Mouse (Mus musculus): ENCODE results near the gene Ano4. TPM values are rescaled to one million over a fixed set of nuclear protein-coding genes. Genes with fewer than 3 reads are reported as not detected.
"Not testable (repeated sequence)": the region's sequence is repeated elsewhere in the genome, so short reads cannot be mapped to it uniquely, and the experiment has no call there.

Gene Ano4
- polyA plus RNA-seq, 1 experiment from 2014 or later, result 0.64 TPM

- Histone ChIP-seq H3K4me3 (replicated peaks) (no peak overlapping the region), H3K9ac (no peak overlapping the region), H3K9me3 (no peaks in the 10 kb centered on the region), H3K27me3 (replicated peaks) (no peaks in the 10 kb centered on the region), H3K36me3 (no peaks in the 10 kb centered on the region), H3K27ac (no peak overlapping the region), H3K4me1 (no peaks in the 10 kb centered on the region), H3K4me2 (no peak overlapping the region)
- 78% methylated on average over 1 of the region's 1 CpGs for WGBS
- ATAC-seq (ENCODE audit: insufficient read depth, low FRiP score, low read depth), result no peak
These were observed 233.6 kb downstream of the Ano4 start for GRCm38 (mm10) chr10:89110917-89111316.

- no peak for ATAC-seq (ENCODE audit: insufficient read depth, low FRiP score, low read depth)
- Histone ChIP-seq H3K27me3 (replicated peaks) (no peaks in the 10 kb centered on the region), H3K4me3 (replicated peaks) (no peak overlapping the region), H3K27ac (no peak overlapping the region), H3K9ac (no peak overlapping the region), H3K9me3 (no peaks in the 10 kb centered on the region), H3K36me3 (no peaks in the 10 kb centered on the region), H3K4me2 (no peak overlapping the region), H3K4me1 (no peaks in the 10 kb centered on the region)
- WGBS, result 58% methylated on average over 2 of the region's 2 CpGs
These were observed 241.0 kb downstream of the Ano4 start for GRCm38 (mm10) chr10:89103594-89103993.

GRCm38 (mm10) chr10:89102025-89102424 is 242.5 kb downstream of the Ano4 start:
- no peak for ATAC-seq (ENCODE audit: insufficient read depth, low FRiP score, low read depth)
- 40% methylated on average over 7 of the region's 7 CpGs for WGBS
- Histone ChIP-seq H3K36me3 (no peaks in the 10 kb centered on the region), H3K9ac (no peak overlapping the region), H3K4me2 (no peak overlapping the region), H3K4me3 (replicated peaks) (no peak overlapping the region), H3K27ac (no peak overlapping the region), H3K9me3 (no peaks in the 10 kb centered on the region), H3K4me1 (no peaks in the 10 kb centered on the region), H3K27me3 (replicated peaks) (no peaks in the 10 kb centered on the region)

- H3K4me3 ChIP-seq (replicated peaks), result no peak overlapping the region
- H3K4me1 ChIP-seq, result no peaks in the 10 kb centered on the region
- no peak overlapping the region for H3K4me2 ChIP-seq
- H3K9me3 ChIP-seq, result no peaks in the 10 kb centered on the region
- no peak overlapping the region for H3K27ac ChIP-seq
- no peak for ATAC-seq (ENCODE audit: insufficient read depth, low FRiP score, low read depth)
- WGBS, result 72% methylated on average over 4 of the region's 4 CpGs
- no peak overlapping the region for H3K9ac ChIP-seq
- H3K27me3 ChIP-seq (replicated peaks), result no peaks in the 10 kb centered on the region
- H3K36me3 ChIP-seq, result no peaks in the 10 kb centered on the region
These were observed 246.4 kb downstream of the Ano4 start for GRCm38 (mm10) chr10:89098183-89098582.

GRCm38 (mm10) chr10:89092350-89093040 is 252.1 kb downstream of the Ano4 start:
- no peaks in the 10 kb centered on the region for H3K36me3 ChIP-seq
- no peak overlapping the region for H3K9ac ChIP-seq
- no peak overlapping the region for H3K4me2 ChIP-seq
- peak; percentile 60; the same call in 1 of the 2 replicates for ATAC-seq (ENCODE audit: insufficient read depth, low FRiP score, low read depth)
- H3K4me3 ChIP-seq (replicated peaks), result no peak overlapping the region
- H3K27ac ChIP-seq, result no peak overlapping the region
- H3K9me3 ChIP-seq, result no peaks in the 10 kb centered on the region
- no peaks in the 10 kb centered on the region for H3K27me3 ChIP-seq (replicated peaks)
- WGBS, result 73% methylated on average over 9 of the region's 9 CpGs
- H3K4me1 ChIP-seq, result no peaks in the 10 kb centered on the region

- H3K4me2 ChIP-seq, result no peak overlapping the region
- H3K36me3 ChIP-seq, result no peaks in the 10 kb centered on the region
- H3K4me3 ChIP-seq (replicated peaks), result no peak overlapping the region
- ATAC-seq (ENCODE audit: insufficient read depth, low FRiP score, low read depth), result no peak
- no peak overlapping the region for H3K9ac ChIP-seq
- no peaks in the 10 kb centered on the region for H3K27me3 ChIP-seq (replicated peaks)
- H3K4me1 ChIP-seq, result no peaks in the 10 kb centered on the region
- no peaks in the 10 kb centered on the region for H3K9me3 ChIP-seq
- whole genome bisulfite sequencing, result 79% methylated on average over 5 of the region's 5 CpGs
- no peak overlapping the region for H3K27ac ChIP-seq
These were observed 267.1 kb downstream of the Ano4 start for GRCm38 (mm10) chr10:89077447-89077846.

- Histone ChIP-seq H3K9me3 (no peaks in the 10 kb centered on the region), H3K4me3 (replicated peaks) (no peak overlapping the region), H3K4me2 (no peak overlapping the region), H3K27ac (no peak overlapping the region), H3K4me1 (no peaks in the 10 kb centered on the region), H3K27me3 (replicated peaks) (no peaks in the 10 kb centered on the region), H3K36me3 (no peaks in the 10 kb centered on the region), H3K9ac (no peak overlapping the region)
- WGBS, result 83% methylated on average over 3 of the region's 3 CpGs
- no peak for ATAC-seq (ENCODE audit: insufficient read depth, low FRiP score, low read depth)
These were observed 288.7 kb downstream of the Ano4 start for GRCm38 (mm10) chr10:89055891-89056290.

- H3K27me3 ChIP-seq (replicated peaks); H3K4me1 ChIP-seq; H3K27ac ChIP-seq; H3K9ac ChIP-seq; H3K36me3 ChIP-seq; ATAC-seq (ENCODE audit: insufficient read depth, low FRiP score, low read depth); H3K4me2 ChIP-seq; H3K9me3 ChIP-seq; H3K4me3 ChIP-seq (replicated peaks): not testable (repeated sequence)
- WGBS, result 91% methylated on average over 12 of the region's 12 CpGs
These were observed 299.6 kb downstream of the Ano4 start for GRCm38 (mm10) chr10:89044921-89045320.

GRCm38 (mm10) chr10:89044166-89044565 is 300.4 kb downstream of the Ano4 start:
- H3K27me3 ChIP-seq (replicated peaks), result no peaks in the 10 kb centered on the region
- H3K9me3 ChIP-seq, result no peaks in the 10 kb centered on the region
- no peak overlapping the region for H3K4me3 ChIP-seq (replicated peaks)
- ATAC-seq (ENCODE audit: insufficient read depth, low FRiP score, low read depth), result no peak
- no peaks in the 10 kb centered on the region for H3K36me3 ChIP-seq
- no peaks in the 10 kb centered on the region for H3K4me1 ChIP-seq
- no peak overlapping the region for H3K27ac ChIP-seq
- WGBS, result 81% methylated on average over 1 of the region's 1 CpGs
- H3K9ac ChIP-seq, result no peak overlapping the region
- H3K4me2 ChIP-seq, result no peak overlapping the region

GRCm38 (mm10) chr10:89018926-89019325 is 325.6 kb downstream of the Ano4 start:
- Histone ChIP-seq H3K36me3 (no peaks in the 10 kb centered on the region), H3K9ac (no peak overlapping the region), H3K4me1 (no peaks in the 10 kb centered on the region), H3K4me2 (no peak overlapping the region), H3K4me3 (replicated peaks) (no peak overlapping the region), H3K9me3 (no peaks in the 10 kb centered on the region), H3K27ac (no peak overlapping the region), H3K27me3 (replicated peaks) (no peaks in the 10 kb centered on the region)
- WGBS, result 58% methylated on average over 5 of the region's 5 CpGs
- ATAC-seq (ENCODE audit: insufficient read depth, low FRiP score, low read depth), result no peak

GRCm38 (mm10) chr10:89008303-89008702 is 336.3 kb downstream of the Ano4 start:
- Histone ChIP-seq H3K27me3 (replicated peaks) (no peaks in the 10 kb centered on the region), H3K4me1 (no peaks in the 10 kb centered on the region)

GRCm38 (mm10) chr10:89004518-89004917 is 340.0 kb downstream of the Ano4 start:
- no peak for ATAC-seq (ENCODE audit: insufficient read depth, low FRiP score, low read depth)

More at GRCm38 (mm10) chr10:89008303-89008702, 336.3 kb downstream of the Ano4 start:
- Histone ChIP-seq H3K4me3 (replicated peaks) (no peak overlapping the region), H3K36me3 (no peaks in the 10 kb centered on the region), H3K9me3 (no peaks in the 10 kb centered on the region), H3K4me2 (no peak overlapping the region), H3K27ac (no peak overlapping the region), H3K9ac (no peak overlapping the region)
- no peak for ATAC-seq (ENCODE audit: insufficient read depth, low FRiP score, low read depth)
- 76% methylated on average over 1 of the region's 1 CpGs for WGBS

GRCm38 (mm10) chr10:88986925-88987324 is 357.6 kb downstream of the Ano4 start:
- ATAC-seq (ENCODE audit: insufficient read depth, low FRiP score, low read depth), result no peak
- no peak overlapping the region for H3K4me3 ChIP-seq (replicated peaks)
- no peak overlapping the region for H3K27ac ChIP-seq
- no peak overlapping the region for H3K9ac ChIP-seq
- no peak overlapping the region for H3K4me2 ChIP-seq
- no peaks in the 10 kb centered on the region for H3K36me3 ChIP-seq
- no peaks in the 10 kb centered on the region for H3K27me3 ChIP-seq (replicated peaks)
- H3K4me1 ChIP-seq, result no peaks in the 10 kb centered on the region
- WGBS, result 47% methylated on average over 6 of the region's 6 CpGs
- H3K9me3 ChIP-seq, result no peaks in the 10 kb centered on the region

More at GRCm38 (mm10) chr10:89004518-89004917, 340.0 kb downstream of the Ano4 start:
- H3K4me2 ChIP-seq, result no peak overlapping the region
- no peak overlapping the region for H3K4me3 ChIP-seq (replicated peaks)
- H3K27me3 ChIP-seq (replicated peaks), result no peaks in the 10 kb centered on the region
- no peaks in the 10 kb centered on the region for H3K9me3 ChIP-seq
- no peak overlapping the region for H3K27ac ChIP-seq
- no peaks in the 10 kb centered on the region for H3K36me3 ChIP-seq
- no peaks in the 10 kb centered on the region for H3K4me1 ChIP-seq
- 87% methylated on average over 3 of the region's 3 CpGs for WGBS
- H3K9ac ChIP-seq, result no peak overlapping the region

Measured in stomach, embryonic 15.5 days (tissue).